Mouse (Mus musculus): ENCODE results near the gene 2310011J03Rik. TPM values are rescaled to one million over a fixed set of nuclear protein-coding genes. Genes with fewer than 3 reads are reported as not detected.
A peak's percentile ranks its signal among the peaks of the same experiment; 100 is the strongest.

2310011J03Rik gene
- polyA plus RNA-seq, 1 experiment = 88.2 TPM

GRCm38 (mm10) chr10:80321014-80321669 is 805 bp upstream of the 2310011J03Rik start:
- Histone ChIP-seq H3K9me3 (no peaks in the 10 kb centered on the region), H3K36me3 (replicated peaks; ENCODE audit: low read length) (peaks cover 34% of the 10 kb centered on the region), H3K27me3 (replicated peaks) (peaks cover 1% of the 10 kb centered on the region), H3K4me1 (peaks cover 87% of the 10 kb centered on the region), H3K4me3 (replicated peaks) (peak overlapping the region; percentile 100)
- TF ChIP-seq FLI1 (IDR thresholded peaks at IDR 0.05; ENCODE audit: low read length) (no peak), GATA1 (IDR thresholded peaks at IDR 0.05; ENCODE audit: borderline replicate concordance, low read length) (no peak)

- TF ChIP-seq FLI1 (IDR thresholded peaks at IDR 0.05; ENCODE audit: low read length) (no peak), GATA1 (IDR thresholded peaks at IDR 0.05; ENCODE audit: borderline replicate concordance, low read length) (no peak)
- H3K4me1 ChIP-seq = peaks cover 91% of the 10 kb centered on the region
- H3K4me3 ChIP-seq (replicated peaks) = peak overlapping the region; percentile 82
- peaks cover 57% of the 10 kb centered on the region for H3K36me3 ChIP-seq (replicated peaks; ENCODE audit: low read length)
- H3K9me3 ChIP-seq = peaks cover 16% of the 10 kb centered on the region; the same call in 1 of the 2 replicates
- peaks cover 41% of the 10 kb centered on the region for H3K27me3 ChIP-seq (replicated peaks)
Observed at GRCm38 (mm10) chr10:80317011-80317410, 3.3 kb downstream of the 2310011J03Rik start.

GRCm38 (mm10) chr10:80316359-80316781 is 4.0 kb downstream of the 2310011J03Rik start:
- Histone ChIP-seq H3K4me1 (peaks cover 85% of the 10 kb centered on the region), H3K9me3 (peaks cover 18% of the 10 kb centered on the region; the same call in 1 of the 2 replicates), H3K27me3 (replicated peaks) (peaks cover 47% of the 10 kb centered on the region), H3K36me3 (replicated peaks; ENCODE audit: low read length) (peaks cover 63% of the 10 kb centered on the region), H3K4me3 (replicated peaks) (no peak overlapping the region)
- no peak for TF ChIP-seq FLI1 (IDR thresholded peaks at IDR 0.05; ENCODE audit: low read length)
- no peak for TF ChIP-seq GATA1 (IDR thresholded peaks at IDR 0.05; ENCODE audit: borderline replicate concordance, low read length)

- H3K36me3 ChIP-seq (replicated peaks; ENCODE audit: low read length) = peaks cover 70% of the 10 kb centered on the region
- peaks cover 19% of the 10 kb centered on the region; the same call in 1 of the 2 replicates for H3K9me3 ChIP-seq
- no peak overlapping the region for H3K4me3 ChIP-seq (replicated peaks)
- peaks cover 56% of the 10 kb centered on the region for H3K27me3 ChIP-seq (replicated peaks)
- TF ChIP-seq GATA1 (IDR thresholded peaks at IDR 0.05; ENCODE audit: borderline replicate concordance, low read length) (no peak), FLI1 (IDR thresholded peaks at IDR 0.05; ENCODE audit: low read length) (no peak)
- H3K4me1 ChIP-seq = peaks cover 75% of the 10 kb centered on the region
Observed at GRCm38 (mm10) chr10:80315315-80315714, 5.0 kb downstream of the 2310011J03Rik start.

GRCm38 (mm10) chr10:80314494-80315001 is 5.8 kb downstream of the 2310011J03Rik start:
- peaks cover 19% of the 10 kb centered on the region; the same call in 1 of the 2 replicates for H3K9me3 ChIP-seq
- H3K27me3 ChIP-seq (replicated peaks) = peaks cover 56% of the 10 kb centered on the region
- peaks cover 69% of the 10 kb centered on the region for H3K36me3 ChIP-seq (replicated peaks; ENCODE audit: low read length)
- H3K4me3 ChIP-seq (replicated peaks) = no peak overlapping the region
- TF ChIP-seq GATA1 (IDR thresholded peaks at IDR 0.05; ENCODE audit: borderline replicate concordance, low read length) = no peak
- TF ChIP-seq FLI1 (IDR thresholded peaks at IDR 0.05; ENCODE audit: low read length) = no peak
- peaks cover 72% of the 10 kb centered on the region for H3K4me1 ChIP-seq

GRCm38 (mm10) chr10:80313627-80314201 is 6.6 kb downstream of the 2310011J03Rik start:
- H3K4me3 ChIP-seq (replicated peaks) = peak overlapping the region; percentile 48
- TF ChIP-seq GATA1 (IDR thresholded peaks at IDR 0.05; ENCODE audit: borderline replicate concordance, low read length) (no peak), FLI1 (IDR thresholded peaks at IDR 0.05; ENCODE audit: low read length) (no peak)
- H3K4me1 ChIP-seq = peaks cover 64% of the 10 kb centered on the region
- H3K27me3 ChIP-seq (replicated peaks) = peaks cover 64% of the 10 kb centered on the region
- peaks cover 68% of the 10 kb centered on the region for H3K36me3 ChIP-seq (replicated peaks; ENCODE audit: low read length)
- H3K9me3 ChIP-seq = peaks cover 19% of the 10 kb centered on the region; the same call in 1 of the 2 replicates

GRCm38 (mm10) chr10:80312586-80313504 is 7.5 kb downstream of the 2310011J03Rik start:
- Histone ChIP-seq H3K27me3 (replicated peaks) (peaks cover 70% of the 10 kb centered on the region), H3K4me3 (replicated peaks) (peak overlapping the region; percentile 48), H3K36me3 (replicated peaks; ENCODE audit: low read length) (peaks cover 65% of the 10 kb centered on the region), H3K9me3 (peaks cover 19% of the 10 kb centered on the region; the same call in 1 of the 2 replicates), H3K4me1 (peaks cover 55% of the 10 kb centered on the region)
- TF ChIP-seq FLI1 (IDR thresholded peaks at IDR 0.05; ENCODE audit: low read length) = no peak
- no peak for TF ChIP-seq GATA1 (IDR thresholded peaks at IDR 0.05; ENCODE audit: borderline replicate concordance, low read length)

GRCm38 (mm10) chr10:80311560-80311959 is 8.8 kb downstream of the 2310011J03Rik start:
- H3K4me3 ChIP-seq (replicated peaks) = no peak overlapping the region
- H3K27me3 ChIP-seq (replicated peaks) = peaks cover 82% of the 10 kb centered on the region
- H3K9me3 ChIP-seq = peaks cover 19% of the 10 kb centered on the region; the same call in 1 of the 2 replicates
- peaks cover 42% of the 10 kb centered on the region for H3K4me1 ChIP-seq
- TF ChIP-seq GATA1 (IDR thresholded peaks at IDR 0.05; ENCODE audit: borderline replicate concordance, low read length) (no peak), FLI1 (IDR thresholded peaks at IDR 0.05; ENCODE audit: low read length) (no peak)
- H3K36me3 ChIP-seq (replicated peaks; ENCODE audit: low read length) = peaks cover 65% of the 10 kb centered on the region

- Histone ChIP-seq H3K27me3 (replicated peaks) (peaks cover 72% of the 10 kb centered on the region), H3K9me3 (no peaks in the 10 kb centered on the region), H3K36me3 (replicated peaks; ENCODE audit: low read length) (peaks cover 36% of the 10 kb centered on the region), H3K4me3 (replicated peaks) (peak overlapping the region; percentile 92), H3K4me1 (peaks cover 48% of the 10 kb centered on the region)
- TF ChIP-seq FLI1 (IDR thresholded peaks at IDR 0.05; ENCODE audit: low read length) (no peak), GATA1 (IDR thresholded peaks at IDR 0.05; ENCODE audit: borderline replicate concordance, low read length) (no peak)
Observed at GRCm38 (mm10) chr10:80304862-80305261, 15.5 kb downstream of the 2310011J03Rik start.
